8 mouse cellular contexts compared by ENCODE assay signal in the genomic region with DNA sequence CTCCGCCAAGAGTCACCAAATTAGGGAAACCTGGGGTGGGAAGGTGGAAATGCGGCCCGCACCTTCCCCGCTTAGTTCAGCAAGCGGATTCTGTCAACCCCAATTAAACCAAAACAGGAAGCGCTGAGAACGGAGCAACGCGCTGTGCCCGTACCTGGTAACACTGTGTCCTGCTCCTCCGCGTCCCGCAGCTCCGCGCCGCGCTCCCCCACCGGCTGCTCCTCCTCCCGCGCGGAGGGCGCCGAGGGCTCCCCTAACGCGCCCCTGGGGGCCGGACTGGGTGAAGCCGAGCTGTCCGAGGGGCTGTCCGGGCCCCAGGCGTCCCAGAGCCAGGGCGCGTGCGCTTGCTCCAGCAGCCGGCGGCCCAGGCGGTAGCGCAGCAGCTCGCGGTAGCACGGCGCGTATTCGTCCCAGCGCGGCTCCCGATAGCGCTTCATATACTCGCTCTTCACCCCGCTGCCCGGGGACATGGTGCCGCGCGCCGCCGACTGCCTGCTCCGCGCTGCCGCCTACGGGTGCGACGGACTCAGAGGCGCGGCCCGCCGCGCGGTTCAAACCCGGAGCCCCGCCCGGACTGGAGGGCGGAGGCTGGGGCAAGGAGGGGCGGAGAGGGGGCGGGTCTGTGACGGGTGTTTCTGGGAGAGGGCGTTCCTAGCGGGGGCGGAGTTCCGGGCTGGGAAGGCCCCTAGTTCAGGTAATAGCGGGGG. TPM values are rescaled to one million over a fixed set of nuclear protein-coding genes. Genes with fewer than 3 reads are reported as not detected.
A peak's percentile ranks its signal among the peaks of the same experiment; 100 is the strongest.
DNase-seq lines count a peak whose midpoint lies in the region; ATAC-seq and TF ChIP-seq lines count a peak whose summit lies in the region.

No protein-coding gene starts in this region.

- TF ChIP-seq CTCF in heart, adult 2 months (IDR thresholded peaks at IDR 0.05) = peak; percentile 59

- H3K9ac ChIP-seq in embryonic facial prominence, embryonic 14.5 days (ENCODE audit: low read depth, low read length) = peak overlapping the region; percentile 75
- H3K9ac ChIP-seq in heart, adult 2 months (ENCODE audit: low read depth, low read length) = peak overlapping the region; percentile 86
- H3K9ac ChIP-seq in limb, embryonic 13.5 days = peak overlapping the region; percentile 72
- H3K9ac ChIP-seq in midbrain, embryonic 16.5 days (ENCODE audit: low read depth, low read length) = peak overlapping the region; percentile 94

- no peaks in the 10 kb centered on the region for H3K36me3 ChIP-seq in embryonic facial prominence, embryonic 14.5 days (ENCODE audit: control insufficient read depth, insufficient read depth, low read length)
- no peaks in the 10 kb centered on the region for H3K36me3 ChIP-seq in heart, adult 2 months (ENCODE audit: control insufficient read depth, insufficient read depth, low read length)
- no peaks in the 10 kb centered on the region for H3K36me3 ChIP-seq in limb, embryonic 13.5 days
- no peaks in the 10 kb centered on the region for H3K36me3 ChIP-seq in midbrain, embryonic 16.5 days (ENCODE audit: control insufficient read depth, insufficient read depth, low read length)

- peak overlapping the region; percentile 88 for H3K4me3 ChIP-seq in embryonic facial prominence, embryonic 14.5 days (ENCODE audit: low read depth, low read length)
- H3K4me3 ChIP-seq in heart, adult 2 months = peak overlapping the region; percentile 70
- peak overlapping the region; percentile 77 for H3K4me3 ChIP-seq in limb, embryonic 13.5 days
- H3K4me3 ChIP-seq in midbrain, embryonic 16.5 days (ENCODE audit: low read depth, low read length) = peak overlapping the region; percentile 80

- H3K9me3 ChIP-seq in embryonic facial prominence, embryonic 14.5 days (ENCODE audit: control insufficient read depth, low read length) = no peaks in the 10 kb centered on the region
- peaks cover 4% of the 10 kb centered on the region; the same call in 1 of the 2 replicates for H3K9me3 ChIP-seq in limb, embryonic 13.5 days
- H3K9me3 ChIP-seq in midbrain, embryonic 16.5 days (replicated peaks; ENCODE audit: control insufficient read depth, low read length, poor library complexity, severe bottlenecking) = no peaks in the 10 kb centered on the region

- peaks cover 3% of the 10 kb centered on the region; the same call in 1 of the 2 replicates for H3K27me3 ChIP-seq in embryonic facial prominence, embryonic 14.5 days (replicated peaks; ENCODE audit: control insufficient read depth, insufficient read depth, low read length)
- H3K27me3 ChIP-seq in heart, adult 2 months (ENCODE audit: control insufficient read depth, insufficient read depth, low read length) = no peaks in the 10 kb centered on the region
- H3K27me3 ChIP-seq in limb, embryonic 13.5 days = peaks cover 36% of the 10 kb centered on the region
- no peaks in the 10 kb centered on the region for H3K27me3 ChIP-seq in midbrain, embryonic 16.5 days (ENCODE audit: control insufficient read depth, insufficient read depth, low read depth, low read length)

- H3K27ac ChIP-seq in embryonic facial prominence, embryonic 14.5 days (replicated peaks; ENCODE audit: low read depth, low read length) = peak overlapping the region; percentile 28; the same call in 1 of the 2 replicates
- H3K27ac ChIP-seq in heart, adult 2 months = peak overlapping the region; percentile 63; the same call in 1 of the 2 replicates
- no peak overlapping the region for H3K27ac ChIP-seq in limb, embryonic 13.5 days
- H3K27ac ChIP-seq in midbrain, embryonic 16.5 days (ENCODE audit: low read length) = peak overlapping the region; percentile 87

- DNase-seq in 3T3-L1 (ENCODE audit: low read depth, low spot score) = peak; percentile 85
- peak; percentile 77 to 87 for DNase-seq in adrenal gland, postnatal 4 days (ENCODE audit: low spot score in 2 of 2)
- peak; percentile 96 for DNase-seq in embryonic facial prominence, embryonic 14.5 days (ENCODE audit: low spot score)
- DNase-seq in heart, adult 2 months = peak; percentile 93 to 94
- peak; percentile 88 to 91 for DNase-seq in kidney, adult 8-10 months
- DNase-seq in spleen, postnatal 10 days (ENCODE audit: low spot score in 2 of 2) = peak; percentile 89 to 96

- peak; percentile 98 for ATAC-seq in embryonic facial prominence, embryonic 14.5 days (ENCODE audit: low read depth)
- peak; percentile 96 for ATAC-seq in limb, embryonic 13.5 days (ENCODE audit: low FRiP score, low read depth)
- ATAC-seq in midbrain, embryonic 16.5 days = peak; percentile 96

- no peaks in the 10 kb centered on the region for H3K4me1 ChIP-seq in embryonic facial prominence, embryonic 14.5 days (ENCODE audit: control insufficient read depth, insufficient read depth, low read length)
- no peaks in the 10 kb centered on the region for H3K4me1 ChIP-seq in heart, adult 2 months (ENCODE audit: control insufficient read depth, insufficient read depth, low read length)
- peaks cover 12% of the 10 kb centered on the region; the same call in 1 of the 2 replicates for H3K4me1 ChIP-seq in limb, embryonic 13.5 days
- peaks cover 13% of the 10 kb centered on the region for H3K4me1 ChIP-seq in midbrain, embryonic 16.5 days (ENCODE audit: control insufficient read depth, insufficient read depth, low read length)

- WGBS in embryonic facial prominence, embryonic 14.5 days = 0% methylated on average over 43 of the region's 79 CpGs
- under 1% methylated on average over 79 of the region's 79 CpGs for WGBS in heart, adult 2 months
- WGBS in limb, embryonic 13.5 days = under 1% methylated on average over 75 of the region's 79 CpGs
- under 1% methylated on average over 69 of the region's 79 CpGs for WGBS in midbrain, embryonic 16.5 days

- peak overlapping the region; percentile 95 for H3K4me2 ChIP-seq in embryonic facial prominence, embryonic 14.5 days (ENCODE audit: low read depth, low read length)
- peak overlapping the region; percentile 94 for H3K4me2 ChIP-seq in limb, embryonic 13.5 days (replicated peaks)
- H3K4me2 ChIP-seq in midbrain, embryonic 16.5 days (ENCODE audit: low read length) = peak overlapping the region; percentile 55

- intact Hi-C loops in heart, adult 2 months (cut with DNase I) = no loop called here

- no peaks in the 10 kb centered on the region for H3K79me2 ChIP-seq in heart, adult 2 months (replicated peaks; ENCODE audit: control insufficient read depth, insufficient read depth, low read length)

- TF ChIP-seq POLR2A in heart, adult 2 months (IDR thresholded peaks at IDR 0.05; ENCODE audit: insufficient read depth, low read depth, low read length) = no peak

- no peak for TF ChIP-seq EP300 in heart, adult 2 months (IDR thresholded peaks at IDR 0.05; ENCODE audit: insufficient read depth, low read depth, low read length)

RNA-seq across cellular contexts. Expression of a gene that starts 0.9 kb away (rescaled TPM):
- 1 to 10 TPM; 7.3 to 8.0 TPM for total RNA-seq in adrenal gland, postnatal 4 days (2021)
- polyA plus RNA-seq in embryonic facial prominence, embryonic 14.5 days (2014; fragmentation: Nextera tagmentation; extraction: Ambion mirVana) = 4.4 and 4.6 TPM in 2 replicates
- under 1 TPM; 0.68 to 0.81 TPM for total RNA-seq in heart, adult 2 months (2021)
- polyA plus RNA-seq in heart, adult 2 months (2012; rRNA removed) = 0.18 and 0.70 TPM in 2 replicates
- polyA plus RNA-seq in limb, embryonic 13.5 days (2015; fragmentation: Nextera tagmentation; extraction: Ambion mirVana) = 3.1 and 3.6 TPM in 2 replicates
- 3.8 and 4.1 TPM in 2 replicates for polyA plus RNA-seq in midbrain, embryonic 16.5 days (2015; fragmentation: Nextera tagmentation; extraction: Ambion mirVana)

RNA-seq across cellular contexts. Expression of a gene that starts 35.5 kb away (rescaled TPM):
- total RNA-seq in adrenal gland, postnatal 4 days (2021) = 1,000 to 10,000 TPM in 1 of 2 experiments, 100 to 1,000 TPM in 1; 358 to 1,099 TPM
- 2,164 and 3,230 TPM in 2 replicates for polyA plus RNA-seq in embryonic facial prominence, embryonic 14.5 days (2014; fragmentation: Nextera tagmentation; extraction: Ambion mirVana)
- 100 to 1,000 TPM; 229 to 294 TPM for total RNA-seq in heart, adult 2 months (2021)
- 1,051 and 1,757 TPM in 2 replicates for polyA plus RNA-seq in heart, adult 2 months (2012; rRNA removed)
- polyA plus RNA-seq in limb, embryonic 13.5 days (2015; fragmentation: Nextera tagmentation; extraction: Ambion mirVana) = 396 and 411 TPM in 2 replicates
- polyA plus RNA-seq in midbrain, embryonic 16.5 days (2015; fragmentation: Nextera tagmentation; extraction: Ambion mirVana) = 8.9 and 10.4 TPM in 2 replicates

RNA-seq across cellular contexts. Expression of a gene that starts 53.3 kb away (rescaled TPM):
- 10 to 100 TPM; 29.5 to 30.9 TPM for total RNA-seq in adrenal gland, postnatal 4 days (2021)
- polyA plus RNA-seq in embryonic facial prominence, embryonic 14.5 days (2014; fragmentation: Nextera tagmentation; extraction: Ambion mirVana) = 46.6 and 46.8 TPM in 2 replicates
- total RNA-seq in heart, adult 2 months (2021) = 1 to 10 TPM; 7.7 to 8.4 TPM
- 10.6 and 12.7 TPM in 2 replicates for polyA plus RNA-seq in heart, adult 2 months (2012; rRNA removed)
- polyA plus RNA-seq in limb, embryonic 13.5 days (2015; fragmentation: Nextera tagmentation; extraction: Ambion mirVana) = 47.5 and 49.9 TPM in 2 replicates
- 79.2 and 81.0 TPM in 2 replicates for polyA plus RNA-seq in midbrain, embryonic 16.5 days (2015; fragmentation: Nextera tagmentation; extraction: Ambion mirVana)

Comparison
In these comparisons a context has a peak if more than half of its experiments do, and no peak if none do; other contexts are left out.
1. RNA of a gene that starts 35.5 kb away (polyA plus RNA-seq): 2,164 to 3,230 TPM in embryonic facial prominence, embryonic 14.5 days, 1,051 to 1,757 TPM in heart, adult 2 months and 396 to 411 TPM in limb, embryonic 13.5 days; 8.9 to 10.4 TPM in midbrain, embryonic 16.5 days; every median in the first group is over 10 times any median in the second.
2. Peak in every context shown above with its lines, with median percentiles within 50 percentile points of each other: DNase-seq, ATAC-seq, H3K4me2 ChIP-seq, H3K4me3 ChIP-seq and H3K9ac ChIP-seq.